Mouse (Mus musculus) T-cell, adult 2 months (primary cell): ENCODE measurements at regions not wholly inside any gene's neighbourhood (a gene's known extent, or its start where the extent isn't known, plus 50 kb on each side); places are given as distances from the start of the nearest gene placed in this dataset.

ENCODE experiments used
- DNase-seq: peaks from one replicate; pipeline ENCODE4 v3.0.0; 2022; ENCODE audit warnings: low spot score

DNA sequence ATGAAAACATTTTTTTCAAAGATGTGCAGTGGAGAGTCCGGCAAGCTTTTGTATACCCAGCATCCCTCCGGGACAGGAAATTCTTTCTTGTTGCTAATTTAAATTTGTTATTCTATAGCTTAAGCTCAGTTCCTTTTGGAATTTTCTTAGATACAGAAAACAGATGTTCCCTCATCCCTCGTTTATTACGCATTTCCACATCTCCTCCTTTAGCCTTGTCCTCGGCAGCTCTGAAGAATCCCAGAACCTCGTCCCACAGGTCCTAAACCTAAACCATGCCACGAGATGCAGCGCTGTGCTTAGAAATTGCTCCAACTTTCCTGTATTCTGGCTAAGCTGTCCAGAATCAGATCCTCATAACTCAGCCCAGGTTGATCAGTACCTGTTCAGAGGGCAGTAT is 332.0 kb downstream of the Adgrl2 start:
- DNase-seq: no peak

GRCm38 (mm10) chr3:148656187-148656586 is 334.2 kb downstream of the Adgrl2 start:
- DNase-seq: no peak

DNA sequence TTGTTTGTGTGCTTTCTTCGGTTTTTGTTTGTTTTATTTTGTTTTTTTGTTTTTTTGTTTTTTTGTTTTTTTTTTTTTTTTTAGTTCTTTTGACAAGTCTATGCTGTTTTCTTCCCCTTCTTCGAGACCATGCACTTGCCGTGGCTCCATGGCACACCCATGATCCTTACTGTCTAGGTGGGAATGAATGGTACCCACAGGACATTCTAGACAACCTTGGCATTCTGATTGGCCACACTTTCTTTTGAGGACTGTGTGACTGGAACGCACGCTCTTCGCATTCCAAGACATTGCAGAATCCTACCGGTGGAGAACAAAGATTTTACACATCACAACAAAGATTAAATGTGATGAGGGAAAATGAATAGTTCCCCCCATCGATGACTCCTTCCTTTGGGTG is 340.1 kb downstream of the Adgrl2 start:
- no peak for DNase-seq

DNA sequence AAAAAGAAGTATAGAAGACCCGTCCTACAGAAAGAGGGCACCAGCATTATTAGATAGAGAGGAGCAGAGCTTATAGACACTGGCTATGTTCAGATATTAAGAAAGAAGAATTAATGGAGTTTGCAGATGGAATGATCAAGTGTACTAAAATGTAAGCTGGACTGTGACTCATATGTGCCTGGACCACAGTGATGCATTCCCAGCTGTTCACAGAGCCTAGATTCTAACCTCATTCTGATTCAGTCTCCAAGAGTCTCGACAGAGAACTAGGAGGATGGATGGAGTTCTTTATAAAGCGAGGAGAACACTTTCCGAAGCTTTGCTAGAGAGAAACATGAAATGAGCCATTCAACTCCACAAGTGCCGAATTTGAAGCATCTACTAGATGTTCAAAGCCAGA is 345.4 kb downstream of the Adgrl2 start:
- DNase-seq: no peak

- no peak for DNase-seq
Measured at GRCm38 (mm10) chr3:148641581-148641980, 348.8 kb downstream of the Adgrl2 start.

DNA sequence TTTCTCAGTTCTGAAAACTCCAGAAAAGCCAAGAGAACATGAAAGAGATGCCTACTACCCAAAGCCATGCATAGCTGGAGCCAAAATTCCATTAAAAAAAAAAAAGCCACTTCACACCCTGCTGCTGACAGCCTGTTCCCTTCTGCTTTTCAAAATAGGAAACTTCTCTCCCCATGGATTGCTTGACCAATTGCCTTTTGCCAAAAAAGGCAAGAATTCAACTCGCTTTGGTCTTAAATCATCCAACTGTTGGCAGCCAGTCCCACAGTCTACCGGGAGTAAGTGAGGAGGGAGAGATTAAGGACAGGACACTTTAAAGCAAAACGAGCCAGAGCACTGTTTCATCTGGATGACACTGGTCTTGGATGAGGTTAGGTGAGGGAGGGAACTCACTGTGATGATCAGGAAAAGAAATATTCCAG is 349.7 kb downstream of the Adgrl2 start:
- DNase-seq: no peak

GRCm38 (mm10) chr3:148635101-148635500 is 355.3 kb downstream of the Adgrl2 start:
- DNase-seq: no peak

DNA sequence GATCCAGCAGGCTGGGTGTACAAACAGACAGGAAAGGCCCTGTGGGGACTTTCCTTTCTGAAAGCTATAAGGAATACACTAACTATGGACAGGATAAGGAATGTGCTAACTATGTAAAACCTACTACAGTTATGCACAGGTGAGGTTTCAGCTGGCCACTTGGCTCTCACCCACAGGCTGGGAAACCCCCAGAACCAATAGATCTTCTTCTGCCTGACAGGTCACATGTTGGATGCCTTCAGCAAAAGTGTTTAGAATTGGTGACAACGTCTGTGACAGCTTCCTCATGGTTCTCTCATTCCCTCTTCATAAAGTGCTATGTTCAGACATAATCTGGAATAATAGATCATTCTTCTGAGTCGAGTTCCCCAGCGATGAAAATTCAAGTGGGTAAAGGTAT is 356.0 kb downstream of the Adgrl2 start:
- DNase-seq: no peak

DNA sequence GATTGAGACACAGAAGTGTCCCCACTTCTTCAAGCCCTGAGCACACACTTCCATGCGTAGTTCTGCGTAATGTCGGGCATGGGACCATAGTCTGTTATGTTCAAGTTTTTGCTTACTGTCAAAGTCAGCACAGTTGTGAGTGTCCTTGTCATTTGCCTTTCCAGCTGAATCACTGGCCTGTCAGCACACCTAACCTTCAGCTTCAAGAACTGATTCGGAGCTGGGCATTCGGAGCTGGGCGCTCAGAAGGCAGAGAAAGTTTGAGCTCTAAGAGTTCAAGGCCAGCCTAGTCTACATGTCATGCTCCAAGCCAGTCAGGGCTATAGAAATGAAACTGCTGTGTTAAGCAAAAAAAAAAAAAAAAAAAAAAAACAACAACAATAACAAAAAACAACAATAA is 357.1 kb downstream of the Adgrl2 start:
- no peak for DNase-seq

- no peak for DNase-seq
Measured at GRCm38 (mm10) chr3:148632449-148632848, 357.9 kb downstream of the Adgrl2 start.

DNA sequence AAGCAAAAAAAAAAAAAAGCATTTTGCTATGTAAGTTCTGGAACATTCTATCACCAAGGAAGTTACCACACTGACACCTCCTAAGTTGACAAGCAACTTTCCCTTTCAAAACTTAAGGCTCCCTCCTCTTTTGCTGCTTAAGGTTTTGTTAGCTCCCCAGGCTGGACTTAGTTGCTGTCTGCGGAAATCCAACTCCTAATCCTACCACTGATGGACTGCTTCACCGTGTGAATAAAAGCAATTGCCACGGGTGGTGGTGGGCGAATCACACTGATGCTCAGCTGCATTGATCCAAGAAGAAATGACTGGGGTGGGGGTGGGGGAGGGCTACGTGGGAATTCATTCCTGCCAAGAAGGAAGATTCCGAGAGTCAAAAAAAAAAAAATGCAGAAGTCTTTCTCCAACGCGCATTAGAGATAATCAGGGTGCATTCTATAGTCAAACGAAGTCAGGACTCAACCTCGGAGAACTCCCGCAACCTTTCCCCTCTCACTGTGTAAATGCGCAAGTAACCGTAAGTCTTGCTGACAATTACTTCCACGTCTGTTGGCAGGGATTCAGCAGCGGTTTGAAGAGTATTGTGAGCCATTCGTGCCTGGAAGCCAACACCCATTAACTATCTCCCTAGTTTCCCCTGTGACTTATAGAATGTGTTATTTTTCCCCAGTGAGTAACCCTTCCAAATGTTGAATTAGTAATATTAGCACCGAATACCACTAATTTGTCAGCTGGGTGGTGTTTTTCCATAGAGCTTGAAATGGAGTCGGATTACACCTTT is 358.8 kb downstream of the Adgrl2 start:
- no peak for DNase-seq

- no peak for DNase-seq
Measured at GRCm38 (mm10) chr3:148630865-148631264, 359.5 kb downstream of the Adgrl2 start.

GRCm38 (mm10) chr3:148614971-148615671 is 375.2 kb downstream of the Adgrl2 start:
- DNase-seq: no peak

DNA sequence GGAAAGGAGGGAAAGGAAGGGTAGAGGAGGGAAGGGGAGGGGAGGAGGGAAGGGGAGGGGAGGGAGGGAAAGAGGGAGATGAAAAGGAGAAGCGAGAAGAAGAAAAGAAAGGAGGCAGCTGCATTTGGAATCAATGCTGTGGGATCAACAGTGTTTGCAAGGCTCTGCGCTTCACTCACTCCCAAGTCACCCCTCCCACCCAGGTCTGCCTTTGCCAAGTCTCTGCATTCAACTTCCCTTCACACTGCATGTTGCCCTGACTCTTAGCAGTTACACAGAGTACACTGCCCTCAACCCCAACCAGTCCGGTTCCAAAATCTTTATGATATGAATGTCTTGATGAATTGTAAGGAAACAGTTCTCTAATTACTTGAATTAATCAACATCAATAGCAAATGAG is 376.9 kb downstream of the Adgrl2 start:
- no peak for DNase-seq

- DNase-seq: no peak
Measured at GRCm38 (mm10) chr3:148603276-148603675, 387.1 kb downstream of the Adgrl2 start.

DNA sequence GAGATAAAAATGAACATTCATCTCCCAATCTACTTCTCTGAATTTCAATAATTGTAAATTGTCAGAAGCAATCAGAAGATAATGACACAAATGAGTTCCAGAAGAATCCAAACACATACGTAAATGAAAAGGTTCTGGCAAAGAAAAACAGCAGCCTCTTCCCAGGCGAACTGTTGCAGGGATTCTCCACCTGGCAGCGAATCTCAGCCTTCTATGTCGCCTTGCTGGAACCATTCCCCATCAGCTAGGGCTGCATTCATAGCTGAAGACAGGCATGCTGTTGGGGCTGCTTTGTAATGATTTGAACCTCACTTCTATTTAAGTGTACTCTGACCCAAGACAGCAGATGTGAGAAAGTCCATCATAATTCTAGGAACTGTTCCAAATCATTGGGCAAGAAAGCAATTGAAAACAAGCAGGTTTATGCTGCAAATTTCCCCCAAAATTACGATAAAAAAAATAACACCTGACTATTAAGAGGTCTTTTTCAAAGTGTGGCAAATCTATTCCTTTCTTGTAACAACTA is 387.6 kb downstream of the Adgrl2 start:
- no peak for DNase-seq

- no peak for DNase-seq
Measured at GRCm38 (mm10) chr3:148595561-148595960, 394.8 kb downstream of the Adgrl2 start.

- DNase-seq: no peak
Measured at GRCm38 (mm10) chr3:148589556-148589955, 400.8 kb downstream of the Adgrl2 start.

DNA sequence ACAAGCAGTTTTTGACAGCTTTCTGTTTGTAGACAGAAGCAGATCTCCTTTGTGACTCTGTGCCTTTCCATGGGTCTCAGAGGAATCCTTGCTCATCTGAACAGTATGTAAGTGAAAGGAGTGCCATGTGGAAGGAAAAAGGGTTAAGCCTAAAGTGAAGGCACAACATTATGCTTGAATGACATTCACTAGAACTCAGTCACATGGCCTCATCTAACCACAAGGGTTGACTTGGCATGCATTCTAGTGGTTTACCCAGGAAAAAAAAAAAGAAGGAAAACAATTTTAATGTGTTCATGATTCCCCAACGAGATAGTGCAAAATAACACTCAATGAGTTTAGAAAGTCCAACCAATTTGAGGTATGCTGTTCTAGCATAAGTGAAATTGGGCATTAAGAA is 414.6 kb downstream of the Adgrl2 start:
- no peak for DNase-seq

- no peak for DNase-seq
Measured at GRCm38 (mm10) chr3:148572493-148572892, 417.9 kb downstream of the Adgrl2 start.

- no peak for DNase-seq
Measured at GRCm38 (mm10) chr3:148564716-148565115, 425.6 kb downstream of the Adgrl2 start.

DNA sequence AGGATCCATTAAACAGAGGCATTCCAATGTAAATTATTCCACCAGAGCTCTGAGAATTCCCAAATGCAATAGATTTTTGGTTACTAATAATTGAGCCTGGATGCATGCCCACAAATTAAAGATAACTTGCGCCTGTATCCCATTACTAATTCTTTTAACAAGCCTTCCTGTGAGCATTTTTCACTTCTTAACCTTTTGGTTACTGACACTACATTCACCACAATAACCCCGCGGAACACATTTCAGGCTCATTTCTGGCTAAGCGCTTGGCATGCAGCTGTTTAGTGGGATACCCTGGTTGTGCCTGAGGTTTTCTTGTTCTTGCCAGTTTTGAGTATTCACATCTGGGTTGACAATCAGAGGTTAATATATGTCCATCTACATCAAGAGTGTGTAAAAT is 429.1 kb downstream of the Adgrl2 start:
- no peak for DNase-seq

DNA sequence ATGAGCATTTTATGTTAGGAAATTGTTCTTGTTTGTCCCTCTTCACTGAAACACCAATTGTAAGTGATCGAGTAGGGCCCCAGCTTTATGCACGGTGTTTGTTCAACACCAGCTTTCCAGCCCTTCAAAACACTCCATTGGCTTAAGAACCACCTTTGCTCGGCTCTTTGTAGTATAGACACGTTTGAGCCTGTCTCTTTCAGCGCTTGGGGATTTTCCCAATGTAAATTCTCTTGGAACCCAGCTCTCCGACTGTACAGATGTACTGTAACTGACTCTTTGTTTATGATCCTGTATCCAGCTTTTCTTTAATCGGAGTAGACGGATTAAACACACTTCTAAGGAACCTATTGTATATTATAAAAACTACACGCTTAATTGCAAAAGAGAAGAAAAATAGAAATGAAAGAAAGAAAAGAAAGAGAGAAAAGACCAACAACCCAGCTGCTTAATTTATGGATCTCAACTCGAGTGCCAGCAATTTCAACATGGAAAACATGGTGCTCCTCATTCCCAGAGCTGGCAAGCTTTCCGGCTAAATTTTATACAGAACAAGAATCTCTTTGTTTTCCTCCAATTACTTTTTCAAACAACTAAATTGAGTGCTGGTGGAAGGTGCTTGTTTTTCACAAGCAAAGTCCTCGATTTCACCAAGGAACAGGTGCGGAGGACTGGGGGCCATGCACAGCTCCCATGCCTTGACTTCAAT is 430.4 kb downstream of the Adgrl2 start:
- no peak for DNase-seq
